In genomic region chr7:112957630-112958029, GRCm38 (mm10) we compare ENCODE assay signal across 13 mouse cellular contexts. TPM values are rescaled to one million over a fixed set of nuclear protein-coding genes. Genes with fewer than 3 reads are reported as not detected.
A peak's percentile ranks its signal among the peaks of the same experiment; 100 is the strongest.
DNase-seq lines count a peak whose midpoint lies in the region; ATAC-seq and TF ChIP-seq lines count a peak whose summit lies in the region.
"Had no signal": no experiment of that assay in that cellular context is flagged by ENCODE, and none has a peak within 500 bp of the region (broad histone marks: within the 10 kb centered on the region; RNA-seq: fewer than 3 reads in every experiment).

No protein-coding gene starts in this region.

- peak; percentile 4 for DNase-seq in embryo, embryonic 11 days
- no peak for DNase-seq in embryo, embryonic 10 days (ENCODE audit: low spot score)
- DNase-seq in hindbrain, postnatal 0 days (ENCODE audit: low spot score) = no peak
- DNase-seq in kidney, adult 8-10 months = peak; percentile 30 to 41
- no peak for DNase-seq in gastrocnemius, postnatal 4 days (ENCODE audit: low spot score in 2 of 2)
- no peak for DNase-seq in ovary, postnatal 14 days (ENCODE audit: low spot score)
- DNase-seq: cerebellum, adult 9-10 months; liver; thymus, adult 18-20 months had no signal

- no peaks in the 10 kb centered on the region for H3K36me3 ChIP-seq in hindbrain, postnatal 0 days (ENCODE audit: insufficient read depth, low read length)
- H3K36me3 ChIP-seq in hindbrain, embryonic 12.5 days = no peaks in the 10 kb centered on the region
- H3K36me3 ChIP-seq in neural tube, embryonic 15.5 days = no peaks in the 10 kb centered on the region
- H3K36me3 ChIP-seq: embryonic facial prominence, embryonic 12.5 days had no signal

- no peak overlapping the region for H3K27ac ChIP-seq in hindbrain, postnatal 0 days
- no peak overlapping the region for H3K27ac ChIP-seq in hindbrain, embryonic 12.5 days
- H3K27ac ChIP-seq in neural tube, embryonic 15.5 days (replicated peaks) = no peak overlapping the region
- H3K27ac ChIP-seq: embryonic facial prominence, embryonic 12.5 days; macrophage had no signal

- H3K4me3 ChIP-seq in hindbrain, postnatal 0 days (ENCODE audit: low read length) = no peak overlapping the region
- no peak overlapping the region for H3K4me3 ChIP-seq in hindbrain, embryonic 12.5 days
- H3K4me3 ChIP-seq in neural tube, embryonic 15.5 days (replicated peaks) = no peak overlapping the region
- H3K4me3 ChIP-seq: embryonic facial prominence, embryonic 12.5 days had no signal

- ATAC-seq in hindbrain, postnatal 0 days = no peak
- no peak for ATAC-seq in hindbrain, embryonic 12.5 days (ENCODE audit: low FRiP score)
- ATAC-seq in neural tube, embryonic 15.5 days (ENCODE audit: low FRiP score) = no peak

- peaks cover 21% of the 10 kb centered on the region for H3K27me3 ChIP-seq in hindbrain, postnatal 0 days (ENCODE audit: insufficient read depth, low read length)
- peaks cover 47% of the 10 kb centered on the region for H3K27me3 ChIP-seq in hindbrain, embryonic 12.5 days
- peaks cover 53% of the 10 kb centered on the region for H3K27me3 ChIP-seq in neural tube, embryonic 15.5 days (replicated peaks)

- no peaks in the 10 kb centered on the region for H3K9me3 ChIP-seq in hindbrain, postnatal 0 days (ENCODE audit: low read length)
- 0 out of 2 replicates have a peak, but pooled peaks cover 1% of the 10 kb centered on the region for H3K9me3 ChIP-seq in hindbrain, embryonic 12.5 days (replicated peaks)
- no peaks in the 10 kb centered on the region for H3K9me3 ChIP-seq in neural tube, embryonic 15.5 days (replicated peaks)
- H3K9me3 ChIP-seq: embryonic facial prominence, embryonic 12.5 days had no signal

- no peak for TF ChIP-seq CTCF in hindbrain, postnatal 0 days (IDR thresholded peaks at IDR 0.05; ENCODE audit: low read depth)

- peaks cover 7% of the 10 kb centered on the region; the same call in 1 of the 2 replicates for H3K4me1 ChIP-seq in hindbrain, postnatal 0 days (ENCODE audit: insufficient read depth, low read length)
- H3K4me1 ChIP-seq in hindbrain, embryonic 12.5 days = peaks cover 23% of the 10 kb centered on the region
- H3K4me1 ChIP-seq in neural tube, embryonic 15.5 days = peaks cover 22% of the 10 kb centered on the region

- peak overlapping the region; percentile 66; the same call in 1 of the 2 replicates for H3K4me2 ChIP-seq in hindbrain, postnatal 0 days (ENCODE audit: low read depth, low read length)
- no peak overlapping the region for H3K4me2 ChIP-seq in hindbrain, embryonic 12.5 days (replicated peaks)
- H3K4me2 ChIP-seq in neural tube, embryonic 15.5 days = peak overlapping the region; percentile 3; the same call in 1 of the 2 replicates
- H3K4me2 ChIP-seq: embryonic facial prominence, embryonic 12.5 days had no signal

- H3K9ac ChIP-seq in hindbrain, postnatal 0 days (replicated peaks; ENCODE audit: low read length) = no peak overlapping the region
- no peak overlapping the region for H3K9ac ChIP-seq in hindbrain, embryonic 12.5 days
- H3K9ac ChIP-seq in neural tube, embryonic 15.5 days (replicated peaks) = no peak overlapping the region
- H3K9ac ChIP-seq: embryonic facial prominence, embryonic 12.5 days had no signal

- WGBS in hindbrain, postnatal 0 days = 39% methylated on average over 6 of the region's 6 CpGs
- 34% methylated on average over 6 of the region's 6 CpGs for WGBS in hindbrain, embryonic 12.5 days
- WGBS in neural tube, embryonic 15.5 days = 44% methylated on average over 6 of the region's 6 CpGs

RNA-seq across cellular contexts. Expression of gene Rassf10, which starts 3.9 kb away (rescaled TPM):
- 6.5 and 7.0 TPM in 2 replicates for total RNA-seq in hindbrain, postnatal 0 days (2014; rRNA removed)
- 2.7 and 3.8 TPM in 2 replicates for polyA plus RNA-seq in hindbrain, postnatal 0 days (2015; fragmentation: Nextera tagmentation; extraction: Ambion mirVana)
- polyA plus RNA-seq in hindbrain, embryonic 12.5 days (2016; fragmentation: Nextera tagmentation; extraction: Ambion mirVana) = 2.2 and 2.5 TPM in 2 replicates
- polyA plus RNA-seq in neural tube, embryonic 15.5 days (2015; fragmentation: Nextera tagmentation; extraction: Ambion mirVana) = 3.1 and 3.6 TPM in 2 replicates
- total RNA-seq in gastrocnemius, postnatal 4 days (2021) = 1 to 10 TPM in 1 of 2 experiments, under 1 TPM in 1; 0.80 to 1.4 TPM
- polyA plus RNA-seq: macrophage had no signal

Comparison
In these comparisons a context has a peak if more than half of its experiments do, and no peak if none do; other contexts are left out.
1. DNase-seq: peak in embryo, embryonic 11 days (single experiment) and kidney, adult 8-10 months (2 of 2); none in embryo, embryonic 10 days (single experiment), hindbrain, postnatal 0 days (single experiment), gastrocnemius, postnatal 4 days (0 of 2) and ovary, postnatal 14 days (single experiment).